18 mouse cellular contexts compared by ENCODE assay signal in genomic region chr8:113820983-113821587, GRCm38 (mm10). TPM values are rescaled to one million over a fixed set of nuclear protein-coding genes. Genes with fewer than 3 reads are reported as not detected.
A peak's percentile ranks its signal among the peaks of the same experiment; 100 is the strongest.
DNase-seq lines count a peak whose midpoint lies in the region; ATAC-seq lines count a peak whose summit lies in the region.
"Had no signal": no experiment of that assay in that cellular context is flagged by ENCODE, and none has a peak within 500 bp of the region (broad histone marks: within the 10 kb centered on the region; RNA-seq: fewer than 3 reads in every experiment).

No protein-coding gene starts in this region.

- DNase-seq in heart, postnatal 14 days = no peak
- no peak for DNase-seq in neural tube, embryonic 10.5 days (ENCODE audit: extremely low spot score, low spot score)
- no peak for DNase-seq in cerebellum, adult 11 months
- no peak for DNase-seq in Muller cell, postnatal 12 days (ENCODE audit: inconsistent ontology term)
- DNase-seq: adrenal gland, postnatal 10 days; B cell, adult 2 months; gastrocnemius, postnatal 25 days; liver had no signal

- ATAC-seq in heart, embryonic 14.5 days (ENCODE audit: insufficient number of reproducible peaks, insufficient read depth, low FRiP score, low read depth) = no peak
- ATAC-seq in neural tube, embryonic 13.5 days (ENCODE audit: low read depth) = no peak
- ATAC-seq in kidney, embryonic 15.5 days (replicated peaks; ENCODE audit: low FRiP score) = peak; percentile 33; the same call in 1 of the 2 replicates
- no peak for ATAC-seq in stomach, embryonic 16.5 days (ENCODE audit: insufficient read depth, low FRiP score)

- H3K4me2 ChIP-seq in heart, embryonic 14.5 days (ENCODE audit: low read length) = peak overlapping the region; percentile 32
- 0 out of 2 replicates have a peak overlapping the region, but pooled peaks have one; percentile 16 for H3K4me2 ChIP-seq in neural tube, embryonic 13.5 days
- peak overlapping the region; percentile 42 for H3K4me2 ChIP-seq in kidney, embryonic 15.5 days
- H3K4me2 ChIP-seq in stomach, embryonic 16.5 days (ENCODE audit: low read depth, low read length) = 0 out of 2 replicates have a peak overlapping the region, but pooled peaks have one; percentile 8
- H3K4me2 ChIP-seq: heart, embryonic 15.5 days; hindbrain, embryonic 13.5 days had no signal

- no peaks in the 10 kb centered on the region for H3K4me1 ChIP-seq in heart, embryonic 14.5 days (ENCODE audit: control insufficient read depth in 2 of 2, insufficient read depth in 2 of 2, low read length in 2 of 2)
- H3K4me1 ChIP-seq in neural tube, embryonic 13.5 days (replicated peaks) = 0 out of 2 replicates have a peak, but pooled peaks cover 8% of the 10 kb centered on the region
- peaks cover 10% of the 10 kb centered on the region for H3K4me1 ChIP-seq in kidney, embryonic 15.5 days
- H3K4me1 ChIP-seq in stomach, embryonic 16.5 days (ENCODE audit: control insufficient read depth, insufficient read depth, low read length) = no peaks in the 10 kb centered on the region
- H3K4me1 ChIP-seq: heart, embryonic 15.5 days; hindbrain, embryonic 13.5 days had no signal

- H3K9ac ChIP-seq in heart, embryonic 14.5 days (ENCODE audit: low read length) = no peak overlapping the region
- no peak overlapping the region for H3K9ac ChIP-seq in neural tube, embryonic 13.5 days
- no peak overlapping the region for H3K9ac ChIP-seq in kidney, embryonic 15.5 days
- H3K9ac ChIP-seq in stomach, embryonic 16.5 days (ENCODE audit: low read length) = no peak overlapping the region
- H3K9ac ChIP-seq: heart, embryonic 15.5 days; hindbrain, embryonic 13.5 days had no signal

- no peaks in the 10 kb centered on the region for H3K36me3 ChIP-seq in heart, embryonic 14.5 days (ENCODE audit: control insufficient read depth, insufficient read depth, low read length)
- no peaks in the 10 kb centered on the region for H3K36me3 ChIP-seq in neural tube, embryonic 13.5 days
- no peaks in the 10 kb centered on the region for H3K36me3 ChIP-seq in kidney, embryonic 15.5 days
- no peaks in the 10 kb centered on the region for H3K36me3 ChIP-seq in stomach, embryonic 16.5 days (ENCODE audit: control insufficient read depth, insufficient read depth, low read length)
- H3K36me3 ChIP-seq: heart, embryonic 15.5 days; hindbrain, embryonic 13.5 days had no signal

- no peaks in the 10 kb centered on the region for H3K27me3 ChIP-seq in heart, embryonic 14.5 days (ENCODE audit: control insufficient read depth, insufficient read depth, low read length)
- H3K27me3 ChIP-seq in neural tube, embryonic 13.5 days = no peaks in the 10 kb centered on the region
- 0 out of 2 replicates have a peak, but pooled peaks cover 7% of the 10 kb centered on the region for H3K27me3 ChIP-seq in kidney, embryonic 15.5 days
- no peaks in the 10 kb centered on the region for H3K27me3 ChIP-seq in stomach, embryonic 16.5 days (ENCODE audit: control insufficient read depth, insufficient read depth, low read length)
- H3K27me3 ChIP-seq: heart, embryonic 15.5 days; hindbrain, embryonic 13.5 days had no signal

- intact Hi-C loops in heart, postnatal 14 days (cut with DNase I) = no loop called here

- no peaks in the 10 kb centered on the region for H3K9me3 ChIP-seq in heart, embryonic 14.5 days (ENCODE audit: control insufficient read depth, low read length)
- H3K9me3 ChIP-seq in neural tube, embryonic 13.5 days = no peaks in the 10 kb centered on the region
- H3K9me3 ChIP-seq in kidney, embryonic 15.5 days (replicated peaks) = no peaks in the 10 kb centered on the region
- no peaks in the 10 kb centered on the region for H3K9me3 ChIP-seq in stomach, embryonic 16.5 days (replicated peaks; ENCODE audit: control insufficient read depth, low read length)
- H3K9me3 ChIP-seq: heart, embryonic 15.5 days; hindbrain, embryonic 13.5 days had no signal

- no peak overlapping the region for H3K4me3 ChIP-seq in heart, embryonic 14.5 days (ENCODE audit: control insufficient read depth in 1 of 2, insufficient read depth in 1 of 2, low read depth in 1 of 2, low read length in 2 of 2)
- no peak overlapping the region for H3K4me3 ChIP-seq in neural tube, embryonic 13.5 days
- H3K4me3 ChIP-seq in kidney, embryonic 15.5 days (replicated peaks) = no peak overlapping the region
- H3K4me3 ChIP-seq in stomach, embryonic 16.5 days (replicated peaks; ENCODE audit: low read length) = no peak overlapping the region
- H3K4me3 ChIP-seq: heart, embryonic 15.5 days; hindbrain, embryonic 13.5 days; left cerebral cortex, adult 2 months had no signal

- H3K27ac ChIP-seq in heart, embryonic 14.5 days (replicated peaks in 1 of 2; ENCODE audit: control insufficient read depth in 1 of 2, insufficient read depth in 1 of 2, low read depth in 2 of 2, low read length in 2 of 2) = no peak overlapping the region
- H3K27ac ChIP-seq in neural tube, embryonic 13.5 days (replicated peaks) = no peak overlapping the region
- no peak overlapping the region for H3K27ac ChIP-seq in kidney, embryonic 15.5 days
- H3K27ac ChIP-seq in stomach, embryonic 16.5 days (ENCODE audit: low read length) = peak overlapping the region; percentile 24; the same call in 1 of the 2 replicates
- H3K27ac ChIP-seq: heart, embryonic 15.5 days; hindbrain, embryonic 13.5 days; left cerebral cortex, adult 2 months had no signal

- whole genome bisulfite sequencing in heart, embryonic 14.5 days = 52% methylated on average over 16 of the region's 16 CpGs
- WGBS in neural tube, embryonic 13.5 days = 53% methylated on average over 16 of the region's 16 CpGs
- WGBS in kidney, embryonic 15.5 days = 19% methylated on average over 16 of the region's 16 CpGs
- 36% methylated on average over 16 of the region's 16 CpGs for WGBS in stomach, embryonic 16.5 days

RNA-seq across cellular contexts. Expression of gene Adamts18, which starts 27.5 kb away (rescaled TPM):
- polyA plus RNA-seq in heart, embryonic 14.5 days (2014; fragmentation: Nextera tagmentation; extraction: Ambion mirVana) = 0.11 and 0.42 TPM in 2 replicates
- under 1 TPM in 1 of 2 experiments, not detected in 1; 0.05 TPM for total RNA-seq in heart, postnatal 14 days (2021)
- polyA plus RNA-seq in neural tube, embryonic 13.5 days (2015; fragmentation: Nextera tagmentation; extraction: Ambion mirVana) = 1.3 and 2.2 TPM in 2 replicates
- 2.7 and 3.9 TPM in 2 replicates for polyA plus RNA-seq in kidney, embryonic 15.5 days (2015; fragmentation: Nextera tagmentation; extraction: Ambion mirVana)
- polyA plus RNA-seq in stomach, embryonic 16.5 days (2015; fragmentation: Nextera tagmentation; extraction: Ambion mirVana) = 0.96 and 1.6 TPM in 2 replicates
- total RNA-seq: common myeloid progenitor, adult 5-6 weeks; ES-E14; monocyte, adult 5-6 weeks had no signal
